Mouse (Mus musculus) G1E (cell line): ENCODE measurements around the gene Mical3. TPM values are rescaled to one million over a fixed set of nuclear protein-coding genes. Genes with fewer than 3 reads are reported as not detected.

Experiments
- ATAC-seq: 2 replicates; pipeline ENCODE4 v1.8.0; 2016; ENCODE audit warnings: mild to moderate bottlenecking; ENCODE audit not compliant: insufficient number of reproducible peaks, poor library complexity, low FRiP score, severe bottlenecking; ENCODE audit errors: extremely low read depth
- DNase-seq: peaks from one replicate; pipeline ENCODE4 v3.0.0; 2012; ENCODE audit warnings: low spot score
- H3K27me3 ChIP-seq: 2 replicates; pipeline ENCODE4 v1.6.1; 2012; ENCODE audit warnings: mild to moderate bottlenecking, low read length, inconsistent platforms; ENCODE audit not compliant: insufficient read depth
- H3K36me3 ChIP-seq: replicated peaks from 2 replicates; pipeline ENCODE3; 2012; ENCODE audit warnings: mild to moderate bottlenecking, inconsistent platforms
- H3K4me1 ChIP-seq: 2 replicates; pipeline ENCODE4 v1.6.1; 2012; ENCODE audit warnings: low read depth, low read length, inconsistent platforms, mixed read lengths; ENCODE audit not compliant: insufficient read depth
- H3K4me3 ChIP-seq: 2 replicates; pipeline ENCODE4 v1.5.1; 2012; ENCODE audit warnings: low read depth, mild to moderate bottlenecking, inconsistent platforms, low read length, moderate library complexity, mixed read lengths
- H3K9me3 ChIP-seq: replicated peaks from 2 replicates; pipeline ENCODE4 v1.6.1; 2012; ENCODE audit warnings: inconsistent platforms
- CTCF ChIP-seq: IDR thresholded peaks from 2 replicates; pipeline ENCODE4 v1.5.1; 2012; ENCODE audit warnings: low read depth, low read length, inconsistent platforms, mixed read lengths
- GATA1 ChIP-seq: IDR thresholded peaks from 2 replicates; pipeline ENCODE4 v1.6.1; 2012; ENCODE audit warnings: borderline replicate concordance, low read length, inconsistent platforms, mixed read lengths
- GATA2 ChIP-seq: IDR thresholded peaks from 2 replicates; pipeline ENCODE4 v1.6.1; 2012; ENCODE audit warnings: low read depth, low read length, inconsistent platforms, borderline replicate concordance
- POLR2AphosphoS5 ChIP-seq: IDR thresholded peaks from 2 replicates; pipeline ENCODE4 v1.6.1; 2012; ENCODE audit warnings: low read depth, low read length, inconsistent platforms; ENCODE audit not compliant: insufficient replicate concordance
- TAL1 ChIP-seq: conservative IDR thresholded peaks from 2 replicates; pipeline ENCODE4 v1.6.1; 2012; ENCODE audit warnings: low read depth, low read length, inconsistent platforms, mixed read lengths
- polyA plus RNA-seq: library from polyadenylated mRNA; stranded (reverse); fragments of >175 nt; gene quantifications from 2 replicates; pipeline ENCODE4 v1.2.3, GENCODE M21; 2012
- total RNA-seq, 2 experiments: library from RNA; stranded (forward) in 1 of 2; stranded (reverse) in 1 of 2; fragments of 200-1000 nt in 1 of 2; fragments of >200 nt in 1 of 2; fragmentation: Nextera tagmentation in 1 of 2; gene quantifications; 2 replicates each; pipeline ENCODE4 v1.2.3; 2014 to 2017

Gene Mical3
- total and polyA plus RNA-seq, 3 experiments, result 20.9 to 109 (median 38.1) TPM

DNA sequence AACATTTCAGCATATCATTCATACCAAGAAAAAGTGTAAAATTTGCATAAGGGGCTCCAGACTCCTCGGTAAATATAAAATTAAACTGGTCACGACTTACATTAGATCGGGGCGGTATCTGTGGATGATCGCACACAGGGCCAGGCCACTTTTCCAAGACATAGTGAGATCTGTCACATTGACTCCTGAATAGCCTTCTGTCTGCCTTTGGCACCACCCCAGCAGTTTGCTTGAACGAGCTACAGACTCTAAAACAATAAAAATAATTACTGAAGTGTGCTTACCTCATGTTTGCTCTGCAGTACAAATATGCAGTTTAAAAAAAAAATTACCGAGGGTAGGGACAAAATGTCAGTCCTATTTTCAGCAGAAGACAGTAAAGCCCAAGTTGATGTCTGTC, 103.9 kb downstream of the Mical3 start:
- no peak overlapping the region for H3K4me3 ChIP-seq
- H3K36me3 ChIP-seq, result peaks cover 100% of the 10 kb centered on the region
- no peaks in the 10 kb centered on the region for H3K9me3 ChIP-seq
- H3K4me1 ChIP-seq, result no peaks in the 10 kb centered on the region
- ATAC-seq (no peak), DNase-seq (no peak)
- TF ChIP-seq GATA2 (no peak), GATA1 (no peak), POLR2AphosphoS5 (no peak), CTCF (no peak), TAL1 (no peak)
- no peaks in the 10 kb centered on the region for H3K27me3 ChIP-seq

DNA sequence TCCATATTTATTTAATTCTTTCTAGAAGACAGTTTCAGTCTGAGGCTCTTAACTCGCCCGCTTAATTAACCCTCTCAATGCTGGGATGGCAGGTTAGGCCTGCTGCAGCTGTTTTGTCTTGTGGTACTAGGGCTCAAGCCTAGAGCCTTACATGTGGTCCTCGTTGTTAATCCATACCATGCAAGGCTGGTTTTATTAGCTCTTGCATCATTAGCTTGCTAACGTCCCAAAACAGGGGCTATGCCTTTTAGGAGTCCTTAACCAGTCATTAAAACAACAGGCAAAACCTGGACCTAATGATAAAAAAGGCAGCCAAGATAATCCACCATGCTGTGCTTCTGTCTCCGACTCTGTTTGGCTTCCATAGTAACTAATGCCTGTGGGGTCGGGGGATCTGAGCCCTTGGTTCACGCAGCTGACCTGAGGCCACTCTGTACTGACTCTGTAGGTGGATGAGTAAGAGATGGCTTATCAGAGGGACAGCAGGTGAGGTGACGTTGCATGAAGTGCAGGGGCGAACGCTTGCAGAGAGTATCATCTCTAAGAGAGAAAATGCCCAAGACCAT, 104.7 kb downstream of the Mical3 start:
- H3K9me3 ChIP-seq, result no peaks in the 10 kb centered on the region
- DNase-seq (no peak), ATAC-seq (no peak)
- TF ChIP-seq TAL1 (no peak), POLR2AphosphoS5 (no peak), CTCF (no peak), GATA1 (no peak), GATA2 (no peak)
- peaks cover 100% of the 10 kb centered on the region for H3K36me3 ChIP-seq
- no peak overlapping the region for H3K4me3 ChIP-seq
- no peaks in the 10 kb centered on the region for H3K27me3 ChIP-seq
- no peaks in the 10 kb centered on the region for H3K4me1 ChIP-seq

DNA sequence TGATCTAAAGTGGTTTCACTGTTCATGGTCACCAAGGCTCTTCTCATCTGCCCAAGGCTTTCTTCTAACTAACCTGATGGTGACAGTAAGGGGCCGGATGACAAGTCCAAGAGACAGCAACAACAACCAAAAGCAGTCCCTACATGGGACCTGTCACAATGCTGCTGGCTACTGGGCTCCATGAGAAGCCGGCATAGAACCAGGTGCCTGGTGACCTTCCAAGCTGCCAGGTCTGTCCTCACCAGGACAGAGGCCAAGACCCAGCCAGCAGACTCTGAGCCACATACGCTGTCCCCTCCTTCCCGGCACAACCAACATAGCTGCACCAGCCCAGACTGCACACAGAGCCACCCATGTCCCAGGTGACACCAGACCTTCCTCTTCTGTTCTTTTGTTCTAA, 112.7 kb downstream of the Mical3 start:
- Histone ChIP-seq H3K36me3 (peaks cover 100% of the 10 kb centered on the region), H3K4me1 (peaks cover 9% of the 10 kb centered on the region; the same call in 1 of the 2 replicates), H3K4me3 (no peak overlapping the region), H3K9me3 (no peaks in the 10 kb centered on the region), H3K27me3 (no peaks in the 10 kb centered on the region)
- TF ChIP-seq GATA1, result no peak
- no peak for TF ChIP-seq TAL1
- TF ChIP-seq CTCF, result no peak
- no peak for TF ChIP-seq GATA2
- TF ChIP-seq POLR2AphosphoS5, result no peak
- DNase-seq, result no peak
- no peak for ATAC-seq

DNA sequence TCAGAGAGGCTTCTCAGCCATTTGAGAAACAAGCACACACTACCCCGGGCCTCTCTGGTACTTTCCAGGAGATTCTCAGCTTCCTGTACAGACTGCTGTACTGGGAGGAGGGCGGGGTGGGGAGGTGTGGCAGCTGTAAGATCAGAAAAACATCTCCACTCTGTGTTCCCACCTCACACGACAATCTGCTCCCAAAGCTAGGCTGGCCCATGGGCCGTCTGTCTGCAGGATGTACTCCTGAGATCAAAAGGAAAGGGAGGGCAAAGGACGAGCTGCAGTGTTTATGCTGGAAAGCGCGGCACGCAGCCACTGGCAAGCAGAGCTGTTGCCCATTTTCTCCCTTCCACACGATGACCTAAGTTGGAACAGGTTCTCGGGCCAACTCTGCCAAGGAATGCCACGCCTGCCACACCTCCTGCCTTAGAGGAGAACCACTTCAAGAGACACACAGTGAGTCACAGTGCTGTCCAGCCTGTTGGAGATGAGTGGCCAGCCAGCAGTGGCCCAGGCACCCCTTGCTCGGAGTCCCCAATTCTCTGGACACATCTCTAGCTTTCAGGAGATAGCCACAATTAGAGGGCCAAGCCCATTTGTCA, 113.3 kb downstream of the Mical3 start:
- H3K4me3 ChIP-seq, result no peak overlapping the region
- H3K27me3 ChIP-seq, result no peaks in the 10 kb centered on the region
- DNase-seq, result no peak
- H3K9me3 ChIP-seq, result no peaks in the 10 kb centered on the region
- no peak for ATAC-seq
- H3K4me1 ChIP-seq, result peaks cover 9% of the 10 kb centered on the region; the same call in 1 of the 2 replicates
- no peak for TF ChIP-seq TAL1
- no peak for TF ChIP-seq POLR2AphosphoS5
- no peak for TF ChIP-seq GATA2
- H3K36me3 ChIP-seq, result peaks cover 100% of the 10 kb centered on the region

DNA sequence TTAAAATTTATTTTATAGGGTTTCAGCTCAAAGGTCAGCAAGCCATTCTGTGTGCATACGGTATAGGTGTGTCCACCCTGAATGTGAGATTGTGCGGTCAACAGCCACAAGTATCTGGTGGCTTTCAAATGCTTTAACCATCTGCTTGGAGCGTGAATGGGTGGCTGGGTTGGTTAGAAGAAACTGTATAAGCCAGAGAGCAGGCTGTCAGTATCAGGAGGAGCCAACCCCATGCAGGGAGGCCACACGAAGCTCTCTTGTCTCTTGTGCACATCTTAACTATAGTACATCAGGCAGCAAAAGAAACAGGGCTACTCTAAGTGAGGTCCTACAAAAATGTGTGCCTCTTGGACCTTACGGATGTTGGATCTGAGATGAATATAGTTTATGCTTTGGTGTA, 114.7 kb downstream of the Mical3 start:
- TF ChIP-seq GATA2, result no peak
- TF ChIP-seq CTCF, result no peak
- no peak for TF ChIP-seq TAL1
- no peak for TF ChIP-seq GATA1
- TF ChIP-seq POLR2AphosphoS5, result no peak
- DNase-seq, result no peak

DNA sequence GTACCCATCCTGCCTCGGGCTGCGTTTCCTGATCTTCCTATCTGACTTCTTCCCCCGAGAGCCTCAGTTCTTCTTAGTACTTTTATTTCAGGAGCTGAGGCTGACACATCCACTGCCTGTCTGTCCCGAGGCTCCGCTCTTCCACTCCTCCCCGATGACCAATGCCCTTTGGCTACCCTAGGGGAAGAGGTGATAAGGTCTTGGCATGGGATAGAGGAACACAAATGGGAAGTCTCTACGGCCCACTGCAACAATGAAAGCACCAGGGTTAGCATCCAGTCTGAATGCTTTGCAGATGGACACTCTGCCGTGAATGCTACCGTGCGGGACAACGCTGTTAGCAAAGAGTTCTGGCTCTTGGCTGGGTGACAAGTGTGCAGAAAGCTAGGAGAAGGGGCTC, 116.5 kb downstream of the Mical3 start:
- H3K36me3 ChIP-seq, result peaks cover 99% of the 10 kb centered on the region

More for the DNA sequence above, 114.7 kb downstream of the Mical3 start:
- peaks cover 9% of the 10 kb centered on the region; the same call in 1 of the 2 replicates for H3K4me1 ChIP-seq
- H3K27me3 ChIP-seq, result no peaks in the 10 kb centered on the region
- H3K4me3 ChIP-seq, result no peak overlapping the region
- peaks cover 99% of the 10 kb centered on the region for H3K36me3 ChIP-seq
- H3K9me3 ChIP-seq, result no peaks in the 10 kb centered on the region
- no peak for ATAC-seq

More for the DNA sequence above, 116.5 kb downstream of the Mical3 start:
- no peaks in the 10 kb centered on the region for H3K9me3 ChIP-seq
- no peaks in the 10 kb centered on the region for H3K27me3 ChIP-seq
- TF ChIP-seq TAL1, result no peak
- TF ChIP-seq GATA1, result no peak
- TF ChIP-seq CTCF, result no peak
- no peak for TF ChIP-seq POLR2AphosphoS5
- no peak for TF ChIP-seq GATA2
- DNase-seq (no peak), ATAC-seq (no peak)
- H3K4me1 ChIP-seq, result peaks cover 9% of the 10 kb centered on the region; the same call in 1 of the 2 replicates
- H3K4me3 ChIP-seq, result no peak overlapping the region
